Mouse (Mus musculus) regulatory T cell (primary cell): ENCODE measurements around the gene Zc3h4.

Experiments
- in situ Hi-C: fragments of 300-600 bp; cut with MboI, MseI; formaldehyde crosslinking; loops from one replicate; pipeline ENCODE4 v1.15.1; 2025; ENCODE audit warnings: high pct_unique_total_duplicates

The Zc3h4 gene

GRCm38 (mm10) chr7:16399820-16400688, 656 bp upstream of the Zc3h4 start:
- in situ Hi-C loops, result no loop called here

GRCm38 (mm10) chr7:16401991-16402431, 1.3 kb downstream of the Zc3h4 start:
- in situ Hi-C loops, result no loop called here

GRCm38 (mm10) chr7:16402449-16402848, 1.7 kb downstream of the Zc3h4 start:
- in situ Hi-C loops, result no loop called here

GRCm38 (mm10) chr7:16402968-16403948, 2.5 kb downstream of the Zc3h4 start:
- in situ Hi-C loops, result no loop called here

GRCm38 (mm10) chr7:16404315-16405072, 3.8 kb downstream of the Zc3h4 start:
- in situ Hi-C loops, result no loop called here

GRCm38 (mm10) chr7:16405073-16405455, 4.4 kb downstream of the Zc3h4 start:
- in situ Hi-C loops, result no loop called here

- in situ Hi-C loops, result no loop called here
Observed at GRCm38 (mm10) chr7:16405516-16406351, 5.0 kb downstream of the Zc3h4 start.

GRCm38 (mm10) chr7:16406978-16407377, 6.3 kb downstream of the Zc3h4 start:
- in situ Hi-C loops, result no loop called here

GRCm38 (mm10) chr7:16411100-16411499, 10.4 kb downstream of the Zc3h4 start:
- in situ Hi-C loops, result no loop called here

- in situ Hi-C loops, result no loop called here
Observed at GRCm38 (mm10) chr7:16412220-16412896, 11.6 kb downstream of the Zc3h4 start.

- in situ Hi-C loops, result no loop called here
Observed at GRCm38 (mm10) chr7:16412930-16413329, 12.2 kb downstream of the Zc3h4 start.

GRCm38 (mm10) chr7:16415426-16415825, 14.7 kb downstream of the Zc3h4 start:
- in situ Hi-C loops, result no loop called here

- in situ Hi-C loops, result no loop called here
Observed at GRCm38 (mm10) chr7:16417141-16417771, 16.5 kb downstream of the Zc3h4 start.

GRCm38 (mm10) chr7:16418713-16419112, 18.0 kb downstream of the Zc3h4 start:
- in situ Hi-C loops, result no loop called here

GRCm38 (mm10) chr7:16420493-16421118, 19.9 kb downstream of the Zc3h4 start:
- in situ Hi-C loops, result no loop called here

GRCm38 (mm10) chr7:16422222-16422856, 21.6 kb downstream of the Zc3h4 start:
- in situ Hi-C loops, result no loop called here

GRCm38 (mm10) chr7:16423731-16424130, 23.0 kb downstream of the Zc3h4 start:
- in situ Hi-C loops, result no loop called here

GRCm38 (mm10) chr7:16425721-16426120, 25.0 kb downstream of the Zc3h4 start:
- in situ Hi-C loops, result no loop called here
